In genomic region chr2:163431289-163431688, GRCm38 (mm10) we compare ENCODE assay signal across 29 mouse cellular contexts. TPM values are rescaled to one million over a fixed set of nuclear protein-coding genes. Genes with fewer than 3 reads are reported as not detected.
A peak's percentile ranks its signal among the peaks of the same experiment; 100 is the strongest.
DNase-seq lines count a peak whose midpoint lies in the region; ATAC-seq and TF ChIP-seq lines count a peak whose summit lies in the region.
"Had no signal": no experiment of that assay in that cellular context is flagged by ENCODE, and none has a peak within 500 bp of the region (broad histone marks: within the 10 kb centered on the region; RNA-seq: fewer than 3 reads in every experiment).

No protein-coding gene starts in this region.

- ATAC-seq in cerebellum, adult (ENCODE audit: insufficient number of reproducible peaks, low FRiP score, low TSS enrichment), result no peak
- no peak for ATAC-seq in lung, postnatal 0 days
- no peak for ATAC-seq in activated CD4-positive, CD25-positive, alpha-beta regulatory T cell, adult 4 months
- ATAC-seq: forebrain, embryonic 16.5 days; hindbrain, embryonic 16.5 days; inflammation-experienced regulatory T-cells, adult 6 months; intestine, embryonic 16.5 days; Patski had no signal

- H3K27ac ChIP-seq in lung, postnatal 0 days (ENCODE audit: low read length), result no peak overlapping the region
- H3K27ac ChIP-seq: embryonic facial prominence, embryonic 12.5 days; embryonic facial prominence, embryonic 15.5 days; forebrain, embryonic 12.5 days; heart, embryonic 15.5 days; hindbrain, embryonic 10.5 days; hindbrain, embryonic 13.5 days had no signal

- no peak overlapping the region for H3K4me2 ChIP-seq in lung, postnatal 0 days (replicated peaks; ENCODE audit: low read depth, low read length)
- H3K4me2 ChIP-seq: embryonic facial prominence, embryonic 12.5 days; embryonic facial prominence, embryonic 15.5 days; forebrain, embryonic 12.5 days; heart, embryonic 12.5 days; heart, embryonic 15.5 days; hindbrain, embryonic 13.5 days had no signal

- H3K9ac ChIP-seq in lung, postnatal 0 days (replicated peaks; ENCODE audit: low read depth), result no peak overlapping the region
- H3K9ac ChIP-seq: embryonic facial prominence, embryonic 12.5 days; embryonic facial prominence, embryonic 15.5 days; forebrain, embryonic 12.5 days; heart, embryonic 12.5 days; heart, embryonic 15.5 days; hindbrain, embryonic 13.5 days had no signal

- TF ChIP-seq EP300 in lung, postnatal 0 days (IDR thresholded peaks at IDR 0.05), result no peak

- H3K4me1 ChIP-seq in lung, postnatal 0 days (ENCODE audit: insufficient read depth, low read depth, low read length), result no peaks in the 10 kb centered on the region
- no peaks in the 10 kb centered on the region for H3K4me1 ChIP-seq in lung, adult 2 months (ENCODE audit: control insufficient read depth, insufficient read depth, low read length)
- H3K4me1 ChIP-seq: embryonic facial prominence, embryonic 12.5 days; embryonic facial prominence, embryonic 15.5 days; forebrain, embryonic 12.5 days; heart, embryonic 12.5 days; heart, embryonic 15.5 days had no signal

- H3K36me3 ChIP-seq in lung, postnatal 0 days (ENCODE audit: insufficient read depth, low read length), result no peaks in the 10 kb centered on the region
- H3K36me3 ChIP-seq: embryonic facial prominence, embryonic 12.5 days; embryonic facial prominence, embryonic 15.5 days; forebrain, embryonic 12.5 days; G1E; heart, embryonic 12.5 days; heart, embryonic 15.5 days; hindbrain, embryonic 10.5 days; hindbrain, embryonic 13.5 days had no signal

- H3K27me3 ChIP-seq in lung, postnatal 0 days (replicated peaks; ENCODE audit: insufficient read depth, low read length), result no peaks in the 10 kb centered on the region
- H3K27me3 ChIP-seq: embryonic facial prominence, embryonic 12.5 days; embryonic facial prominence, embryonic 15.5 days; forebrain, embryonic 12.5 days; heart, embryonic 15.5 days; hindbrain, embryonic 13.5 days; Patski had no signal

- WGBS in lung, postnatal 0 days, result 67% methylated on average over 9 of the region's 9 CpGs
- 69% methylated on average over 9 of the region's 9 CpGs for WGBS in lung, adult 2 months

- peak; percentile 22 for DNase-seq in cerebellum, adult 11-12 months
- DNase-seq in lung, postnatal 0 days (ENCODE audit: low spot score), result peak; percentile 13
- DNase-seq in lung, adult 2 months, result no peak
- peak; percentile 53 for DNase-seq in R1 (ENCODE audit: low read depth, low spot score)
- DNase-seq: adrenal gland, postnatal 10 days; adrenal gland, postnatal 36 days; B cell, adult 2 months; cerebellum, adult 18-20 months; cerebellum, adult 9-10 months; gastrocnemius, postnatal 10 days; gastrocnemius, postnatal 36 days; heart, postnatal 10 days; heart, postnatal 36 days; kidney, adult 18-20 months had no signal

- H3K4me3 ChIP-seq in lung, postnatal 0 days (ENCODE audit: low read depth, low read length), result no peak overlapping the region
- no peak overlapping the region for H3K4me3 ChIP-seq in lung, adult 2 months (replicated peaks; ENCODE audit: extremely low read depth, low read depth, low read length)
- H3K4me3 ChIP-seq: embryonic facial prominence, embryonic 12.5 days; embryonic facial prominence, embryonic 15.5 days; forebrain, embryonic 12.5 days; heart, embryonic 12.5 days; heart, embryonic 15.5 days; hindbrain, embryonic 10.5 days; hindbrain, embryonic 13.5 days had no signal

- TF ChIP-seq CTCF in lung, postnatal 0 days (IDR thresholded peaks at IDR 0.05), result no peak
- no peak for TF ChIP-seq CTCF in lung, adult 2 months (IDR thresholded peaks at IDR 0.05; ENCODE audit: insufficient read depth, low read length)

- TF ChIP-seq POLR2A in lung, adult 2 months (IDR thresholded peaks at IDR 0.05; ENCODE audit: borderline replicate concordance, extremely low read depth, low read depth, low read length), result no peak

- no peaks in the 10 kb centered on the region for H3K9me3 ChIP-seq in lung, postnatal 0 days (ENCODE audit: low read length)
- H3K9me3 ChIP-seq: embryonic facial prominence, embryonic 12.5 days; embryonic facial prominence, embryonic 15.5 days; forebrain, embryonic 12.5 days; G1E; heart, embryonic 12.5 days; heart, embryonic 15.5 days; hindbrain, embryonic 10.5 days; hindbrain, embryonic 13.5 days had no signal

RNA-seq across cellular contexts. Expression of gene Oser1, which starts 6.8 kb away (rescaled TPM):
- polyA plus RNA-seq in lung, postnatal 0 days (2015; fragmentation: Nextera tagmentation; extraction: Ambion mirVana), result 73.8 and 74.6 TPM in 2 replicates
- polyA plus RNA-seq in lung, adult 2 months (2012; rRNA removed), result 9.2 and 17.2 TPM in 2 replicates
- polyA plus RNA-seq in activated CD4-positive, CD25-positive, alpha-beta regulatory T cell, adult 4 months (2017; shearing (Covaris generic)), result 100 to 1,000 TPM; 107 to 116 TPM

RNA-seq across cellular contexts. Expression of gene Gdap1l1, which starts 7.0 kb away (rescaled TPM):
- polyA plus RNA-seq in lung, postnatal 0 days (2015; fragmentation: Nextera tagmentation; extraction: Ambion mirVana), result 0.37 and 0.43 TPM in 2 replicates
- 0.19 and 0.22 TPM in 2 replicates for polyA plus RNA-seq in lung, adult 2 months (2012; rRNA removed)
- not detected for polyA plus RNA-seq in activated CD4-positive, CD25-positive, alpha-beta regulatory T cell, adult 4 months (2017; shearing (Covaris generic))
- polyA plus RNA-seq: G1E had no signal

RNA-seq across cellular contexts. Expression of gene Jph2, which starts 33.5 kb away (rescaled TPM):
- polyA plus RNA-seq in lung, postnatal 0 days (2015; fragmentation: Nextera tagmentation; extraction: Ambion mirVana), result 4.0 and 6.0 TPM in 2 replicates
- polyA plus RNA-seq in lung, adult 2 months (2012; rRNA removed), result 32.3 and 38.4 TPM in 2 replicates
- polyA plus RNA-seq in activated CD4-positive, CD25-positive, alpha-beta regulatory T cell, adult 4 months (2017; shearing (Covaris generic)), result not detected
- polyA plus RNA-seq: G1E; inflammation-experienced regulatory T-cells, adult 6 months had no signal

RNA-seq across cellular contexts. Expression of gene Fitm2, which starts 41.1 kb away (rescaled TPM):
- polyA plus RNA-seq in lung, postnatal 0 days (2015; fragmentation: Nextera tagmentation; extraction: Ambion mirVana), result 18.6 and 22.5 TPM in 2 replicates
- polyA plus RNA-seq in lung, adult 2 months (2012; rRNA removed), result 20.4 and 24.1 TPM in 2 replicates
- polyA plus RNA-seq in activated CD4-positive, CD25-positive, alpha-beta regulatory T cell, adult 4 months (2017; shearing (Covaris generic)), result 1 to 10 TPM; 2.0 to 2.4 TPM
